Mouse (Mus musculus) testis, postnatal 14 days (tissue): ENCODE measurements at regions not wholly inside any gene's neighbourhood (a gene's known extent, or its start where the extent isn't known, plus 50 kb on each side); places are given as distances from the start of the nearest gene placed in this dataset.
A peak's percentile ranks its signal among the peaks of the same experiment; 100 is the strongest.

Experiments used
- DNase-seq: peaks from one replicate; pipeline ENCODE4 v3.0.0; 2021; ENCODE audit warnings: low spot score

DNA sequence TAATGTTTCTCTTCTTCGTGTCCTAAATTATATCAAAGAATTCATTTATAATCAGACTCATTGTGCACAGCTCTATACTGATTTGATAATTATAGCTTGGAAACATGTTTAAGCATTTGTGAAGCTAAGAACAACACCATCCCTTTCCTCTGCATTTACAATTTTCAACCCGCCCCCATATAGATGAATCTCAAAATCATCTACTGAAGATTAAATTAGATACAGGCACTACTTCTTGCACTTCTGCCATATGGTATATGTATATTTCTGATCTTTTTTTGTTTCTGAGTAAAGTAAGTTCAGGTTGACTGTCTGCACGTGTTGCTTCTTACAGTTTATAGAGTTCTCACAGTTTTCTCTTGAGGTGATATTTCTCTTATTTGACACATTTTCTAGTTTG, 583.1 kb upstream of the C030005K15Rik start:
- no peak for DNase-seq

DNA sequence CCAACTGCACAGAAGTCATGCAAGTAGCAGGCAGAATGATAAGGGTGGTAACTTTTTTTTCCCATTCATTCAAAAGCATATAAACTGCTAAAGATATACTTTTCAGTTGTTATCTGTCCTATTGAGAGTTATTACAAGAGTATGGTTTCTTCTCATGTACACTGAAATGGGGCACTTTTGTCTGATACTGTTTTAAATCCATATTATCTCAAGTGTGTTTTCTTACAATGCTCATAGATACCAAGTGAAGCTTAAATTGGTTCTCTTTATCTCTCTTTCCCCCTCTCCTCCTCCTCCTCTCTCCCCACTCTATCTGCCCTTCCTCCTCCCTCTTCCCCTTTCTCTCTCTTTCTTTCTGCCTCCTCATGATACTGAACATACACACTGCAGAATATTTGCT, 584.8 kb upstream of the C030005K15Rik start:
- no peak for DNase-seq

DNA sequence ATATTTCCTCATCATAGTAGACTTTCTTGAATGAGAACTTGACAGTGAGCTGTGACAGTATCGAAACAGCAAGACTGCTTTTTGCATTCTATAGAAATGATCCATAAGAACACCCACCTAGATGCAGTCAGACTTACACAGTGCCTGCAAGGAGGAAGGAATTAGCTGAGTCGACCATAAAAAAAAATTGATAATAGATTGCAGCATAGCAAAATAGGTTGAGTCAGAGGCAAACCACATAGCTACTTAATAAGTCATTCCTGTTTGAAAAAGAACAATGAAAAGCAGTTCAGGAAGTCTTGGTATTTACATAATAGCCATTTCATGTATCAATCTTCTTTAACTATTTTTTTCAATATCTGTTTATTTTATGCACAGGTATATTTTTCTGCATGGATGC, 591.9 kb upstream of the C030005K15Rik start:
- no peak for DNase-seq

DNA sequence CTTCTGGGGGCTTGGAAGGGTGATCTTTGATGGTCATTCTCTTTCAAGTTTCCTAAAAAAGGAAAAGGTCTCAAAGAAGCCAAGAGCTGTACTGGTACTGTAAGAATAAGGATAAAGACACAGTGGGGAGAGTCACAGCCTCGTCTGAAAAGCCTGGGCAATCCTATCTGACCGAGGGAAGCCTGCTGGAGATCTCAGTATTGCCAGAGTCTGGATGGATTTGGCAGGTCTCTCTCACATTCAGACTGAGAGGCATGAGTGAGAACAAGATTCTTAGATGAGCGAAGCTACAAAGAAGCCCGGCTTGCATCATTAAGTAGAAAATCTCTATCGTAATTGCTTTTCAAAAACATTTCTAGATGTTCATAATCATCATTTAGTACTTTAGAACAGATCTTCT, 590.4 kb upstream of the Atp2b1 start:
- no peak for DNase-seq

DNA sequence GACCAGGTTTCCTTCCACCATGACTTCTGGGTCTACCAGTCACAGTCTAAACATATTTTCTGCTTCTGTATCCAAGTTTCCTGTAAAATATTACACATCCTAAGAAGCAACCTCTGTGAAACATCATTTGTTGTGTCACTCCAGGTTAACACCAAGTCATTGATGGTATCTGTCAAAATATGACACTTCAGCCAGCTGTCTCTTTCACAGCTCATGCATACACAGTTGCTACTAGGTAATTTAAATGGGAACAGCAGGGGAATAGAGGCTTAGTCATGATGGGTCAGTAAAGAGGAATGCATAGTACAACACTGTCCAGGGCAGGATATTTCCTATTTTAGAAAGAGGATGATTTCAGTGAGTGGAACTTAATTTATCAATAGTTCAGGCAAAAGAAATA, 589.6 kb upstream of the Atp2b1 start:
- no peak for DNase-seq

DNA sequence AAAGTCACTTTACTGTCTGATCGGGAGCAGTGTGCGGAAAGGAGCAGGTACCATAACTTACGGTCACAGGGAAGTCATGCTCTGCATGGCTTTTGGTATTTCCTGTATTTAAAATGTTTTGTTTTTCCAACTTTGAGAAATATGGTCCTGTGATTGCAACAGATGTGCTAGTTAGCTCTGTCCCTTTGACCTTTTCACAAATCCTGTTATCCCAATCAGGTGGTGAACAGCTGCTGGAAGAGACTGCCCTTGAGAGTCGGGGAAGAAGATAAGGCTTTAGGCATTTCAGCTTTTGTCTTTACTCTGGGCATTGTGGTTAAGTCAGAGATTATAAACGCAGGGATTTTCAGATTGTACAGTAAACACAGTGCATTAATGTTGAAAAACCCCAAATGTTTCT, 588.5 kb upstream of the Atp2b1 start:
- DNase-seq = no peak

DNA sequence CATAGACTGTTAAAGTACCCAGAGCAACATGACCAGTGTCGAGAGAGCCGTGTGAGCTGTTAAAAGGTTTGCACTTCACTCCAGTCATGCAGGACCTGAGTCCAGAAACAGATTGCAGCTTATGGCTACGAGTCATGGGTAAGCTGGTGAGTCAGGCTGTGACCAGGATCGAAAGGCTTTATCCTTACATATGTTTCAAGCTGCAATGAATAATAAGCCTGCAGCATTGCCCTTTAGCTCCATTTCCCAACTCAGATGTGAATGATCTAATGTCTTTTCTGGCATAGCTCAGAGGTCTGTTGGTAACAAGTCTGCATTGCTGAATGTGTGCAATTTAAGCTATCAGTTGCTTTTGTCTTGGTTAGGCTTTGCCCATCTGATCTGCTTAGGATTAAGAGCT, 581.5 kb upstream of the Atp2b1 start:
- no peak for DNase-seq

DNA sequence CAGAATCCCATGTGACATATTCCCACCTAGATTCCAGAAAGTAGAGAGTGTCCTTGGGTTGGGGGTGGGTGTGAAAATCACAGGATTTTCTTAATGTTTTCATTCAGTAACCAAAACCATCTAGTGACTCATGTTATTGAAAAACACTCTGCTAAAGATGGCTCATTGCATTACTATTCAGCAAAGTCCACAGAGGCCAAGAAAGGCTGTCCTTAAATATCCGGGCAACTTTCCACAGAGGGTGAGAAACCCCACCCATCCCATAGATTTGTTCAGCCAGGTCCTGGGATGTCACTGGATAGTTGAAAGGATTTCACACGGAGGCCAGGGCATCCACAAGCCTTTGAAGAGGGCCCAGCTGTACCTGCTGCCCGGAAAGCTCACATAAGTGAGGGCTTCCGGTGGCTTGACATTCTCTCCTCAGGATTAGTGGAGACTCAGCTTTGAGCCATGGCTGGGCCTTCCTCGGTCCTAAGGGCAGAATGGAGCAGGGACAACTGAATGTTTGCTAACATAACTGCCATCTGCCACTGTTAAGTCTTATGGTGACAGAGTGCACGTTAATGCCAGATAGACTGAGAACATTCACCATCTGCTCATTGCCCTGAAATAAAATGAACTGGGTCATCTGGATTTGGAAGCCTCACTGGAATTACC, 580.7 kb upstream of the Atp2b1 start:
- DNase-seq = no peak

DNA sequence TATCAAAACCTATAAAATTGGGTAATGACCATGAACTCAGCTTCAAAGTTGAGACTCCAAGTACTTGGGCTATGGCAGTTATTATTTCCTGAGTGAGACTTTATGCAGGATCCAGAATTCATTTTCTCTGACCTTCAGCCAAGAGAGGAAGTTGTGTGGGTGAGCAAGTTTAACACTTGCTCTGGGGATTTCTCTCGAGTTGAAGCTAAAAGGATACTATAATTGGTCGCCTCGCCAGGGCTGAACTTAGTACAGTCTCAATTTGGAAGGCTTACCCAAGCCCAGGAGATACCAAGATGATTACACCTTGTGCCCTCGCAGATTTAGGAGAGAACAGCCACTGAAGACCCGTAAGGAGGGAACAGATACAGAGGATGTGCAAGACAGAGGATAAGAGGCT, 570.4 kb upstream of the Atp2b1 start:
- no peak for DNase-seq

DNA sequence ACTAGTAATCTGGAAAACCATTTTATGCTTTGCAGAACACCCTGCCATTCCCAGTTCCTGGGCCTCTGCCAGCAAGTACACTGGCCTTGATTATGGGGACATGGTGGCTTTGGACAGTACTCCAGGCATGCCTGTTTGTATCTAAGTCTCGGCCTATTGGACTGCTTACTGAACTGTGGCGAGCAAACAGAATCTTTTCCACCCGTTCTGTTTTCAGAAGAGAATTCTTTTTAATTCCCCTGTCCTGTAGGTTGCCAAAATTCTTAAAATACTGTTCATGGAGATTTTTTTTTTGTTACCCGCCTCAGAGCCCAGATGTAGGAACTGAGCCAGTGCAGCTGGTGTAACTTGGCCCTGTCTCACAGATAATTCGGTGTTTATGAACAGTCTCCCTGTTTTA, 564.7 kb upstream of the Atp2b1 start:
- DNase-seq = peak; percentile 81

DNA sequence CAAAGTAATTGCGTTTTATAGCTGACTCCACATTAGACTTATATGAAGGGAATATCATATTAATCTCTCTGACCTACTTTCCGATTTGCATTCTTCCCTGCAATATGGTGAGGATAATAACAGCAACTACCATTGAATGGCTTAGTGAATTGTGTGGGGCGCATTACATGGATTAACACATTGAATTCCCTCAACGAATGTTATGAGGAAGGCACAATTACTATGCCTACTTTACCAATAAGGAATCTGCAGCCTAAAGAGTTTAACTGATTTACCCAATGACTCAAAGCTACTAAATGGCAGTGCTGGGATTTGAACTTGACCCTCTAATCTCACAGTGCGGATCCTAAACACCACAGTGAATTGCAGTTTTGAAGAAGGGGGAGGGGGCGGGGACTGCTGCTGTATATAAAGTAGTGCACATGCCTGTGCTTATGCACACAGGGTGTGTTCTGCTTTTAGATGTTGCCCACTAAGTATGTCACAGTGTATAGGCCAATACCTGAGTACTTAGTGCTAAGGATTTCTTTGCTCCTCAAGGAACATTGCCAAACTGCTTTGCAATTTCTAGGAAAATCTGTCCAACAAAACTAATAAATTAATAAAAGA, 563.8 kb upstream of the Atp2b1 start:
- DNase-seq = no peak

DNA sequence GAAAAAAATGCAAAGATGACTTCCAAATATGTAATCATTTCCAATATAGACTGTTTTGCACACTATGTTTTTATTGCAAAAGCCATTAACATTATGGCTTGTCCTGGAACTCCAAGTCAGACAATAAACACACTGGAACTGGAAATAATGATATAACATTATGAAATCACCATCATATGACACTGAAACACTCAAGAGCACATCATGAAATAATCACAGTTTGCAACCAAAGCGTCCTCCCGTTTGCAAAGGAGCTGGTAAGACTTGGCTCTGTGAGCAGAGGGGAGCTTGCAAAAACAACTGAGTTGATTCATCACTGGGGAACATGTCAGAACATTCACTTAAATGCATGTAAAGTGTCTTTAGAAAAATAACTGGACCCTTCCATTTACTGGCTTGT, 562.1 kb upstream of the Atp2b1 start:
- no peak for DNase-seq

DNA sequence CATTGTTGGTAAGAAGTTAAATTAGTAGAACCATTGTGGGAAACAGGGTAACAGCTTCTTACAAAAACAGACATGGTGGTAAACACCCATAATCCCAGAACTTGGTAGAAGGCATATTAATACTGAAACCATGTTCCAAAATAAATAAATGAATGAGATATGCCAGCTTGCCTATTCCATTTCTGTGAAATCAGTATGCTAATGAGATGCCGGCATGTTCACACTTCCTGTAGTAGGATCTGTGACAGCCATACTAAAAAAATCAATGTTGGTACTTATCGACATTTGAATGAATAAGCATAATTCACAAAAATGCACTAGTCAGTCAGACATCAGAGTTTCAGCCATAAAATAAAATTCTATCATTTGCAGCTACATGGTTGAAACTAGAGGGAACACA, 559.7 kb upstream of the Atp2b1 start:
- no peak for DNase-seq

DNA sequence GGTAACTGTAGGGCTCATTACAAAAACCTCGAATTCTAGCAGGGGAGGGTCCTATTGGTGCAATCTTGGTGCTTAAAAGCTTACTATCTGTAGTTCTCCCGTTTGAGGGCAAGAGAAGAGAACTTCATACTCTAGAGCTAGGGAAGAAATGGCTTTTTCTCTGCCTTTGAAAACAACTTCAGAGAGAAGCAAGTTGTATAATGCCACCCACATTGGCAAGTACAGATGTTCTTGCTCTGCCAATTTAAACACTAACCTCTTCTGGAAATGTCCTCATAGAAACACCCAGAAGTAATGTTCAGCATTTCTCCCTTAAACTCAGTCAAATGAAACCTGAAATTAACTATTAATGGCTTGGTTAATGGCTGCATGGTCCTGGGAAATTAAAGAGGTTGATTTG, 549.6 kb upstream of the Atp2b1 start:
- DNase-seq = no peak

DNA sequence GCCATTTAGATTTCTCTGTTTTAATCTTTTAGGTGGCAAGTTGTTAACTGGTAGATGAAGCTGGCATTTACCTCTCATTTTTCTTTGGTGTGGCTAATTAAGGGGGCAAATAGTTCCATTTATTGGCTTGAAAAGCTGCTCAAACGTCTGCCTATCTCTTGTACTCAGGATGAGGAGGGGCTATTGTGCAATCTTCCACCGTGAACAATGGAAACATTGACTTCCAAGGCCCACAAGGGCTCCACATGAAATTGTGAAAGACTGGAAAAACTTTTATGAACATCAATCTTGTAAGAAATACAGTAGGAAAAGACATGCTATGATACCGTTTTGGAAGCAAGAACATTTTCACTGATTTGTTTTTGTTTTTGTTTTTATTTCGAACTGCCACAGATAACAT, 541.6 kb upstream of the Atp2b1 start:
- DNase-seq = no peak

DNA sequence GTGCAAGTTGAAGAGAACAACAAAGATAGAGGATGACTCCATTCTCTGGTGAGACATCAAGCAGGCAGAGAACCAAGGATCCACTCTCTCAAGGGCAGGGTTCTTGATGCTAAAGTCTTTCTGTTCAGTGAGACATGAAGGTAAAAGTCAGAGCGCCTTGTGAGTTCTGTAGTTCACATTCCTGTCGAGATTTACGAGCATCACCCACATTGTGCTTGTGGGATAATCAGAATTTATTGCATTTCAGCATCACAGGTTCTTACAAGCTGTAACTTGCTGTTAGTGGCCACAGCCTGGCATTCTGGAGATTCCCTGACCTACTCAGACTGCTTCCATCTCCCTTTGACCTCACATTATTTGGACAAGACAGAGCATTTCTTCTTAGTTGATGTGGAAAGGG, 540.9 kb upstream of the Atp2b1 start:
- no peak for DNase-seq

DNA sequence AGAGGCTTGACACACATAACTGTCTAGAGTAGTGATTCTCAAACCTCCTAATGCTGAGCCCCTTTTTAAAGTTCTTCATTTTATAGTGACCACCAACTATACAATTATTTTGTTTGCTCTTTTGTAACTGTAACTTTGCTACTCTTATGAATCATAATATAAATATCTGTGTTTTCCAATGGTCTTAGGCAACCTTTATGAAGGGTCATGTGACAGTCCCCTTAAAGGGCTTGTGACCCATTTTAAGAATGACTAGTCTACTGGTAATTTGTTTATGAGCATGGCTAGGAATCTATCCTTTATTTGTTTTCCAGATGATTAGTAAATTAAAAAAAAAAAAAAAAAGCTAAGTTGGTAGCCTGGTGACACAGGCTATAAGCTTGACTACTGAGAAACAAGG, 539.5 kb upstream of the Atp2b1 start:
- DNase-seq = no peak

DNA sequence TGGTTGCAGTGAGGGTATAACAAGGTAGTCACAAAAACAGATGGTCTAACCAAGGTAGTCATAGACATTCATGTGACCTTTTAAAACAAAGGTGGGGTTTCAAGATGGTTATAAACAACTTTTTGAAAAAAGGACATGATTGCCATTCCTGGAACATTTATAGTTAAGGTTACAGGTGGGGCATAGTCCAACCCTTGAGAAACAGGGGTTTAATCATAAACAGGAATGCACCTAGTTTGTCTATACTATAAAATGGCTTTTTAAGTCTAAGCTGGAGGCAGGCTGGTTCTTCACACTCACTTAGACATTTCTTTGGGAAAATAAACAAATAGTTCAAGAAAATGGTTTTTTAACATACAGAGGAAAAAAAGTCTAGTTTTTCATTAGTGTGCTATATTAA, 525.7 kb upstream of the Atp2b1 start:
- DNase-seq = no peak

DNA sequence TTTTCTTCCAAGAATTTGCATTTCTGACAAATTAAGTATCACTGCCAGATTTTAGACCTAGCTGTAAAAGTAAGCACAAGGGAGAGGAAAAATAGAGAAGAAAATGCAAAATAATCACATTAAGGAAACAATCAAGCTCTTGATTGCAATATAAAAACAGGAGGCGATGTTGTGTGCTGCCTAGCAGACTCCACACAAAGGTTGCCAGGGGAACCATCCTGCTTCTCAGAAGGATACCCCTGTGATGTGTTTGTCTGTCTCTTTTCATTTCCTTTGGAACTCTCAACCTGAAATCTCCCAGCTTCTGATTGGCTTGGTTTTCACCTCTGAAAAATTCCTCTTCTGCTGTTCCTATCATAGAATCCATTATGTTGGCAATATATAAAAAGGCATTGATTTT, 514.3 kb upstream of the Atp2b1 start:
- DNase-seq = no peak

DNA sequence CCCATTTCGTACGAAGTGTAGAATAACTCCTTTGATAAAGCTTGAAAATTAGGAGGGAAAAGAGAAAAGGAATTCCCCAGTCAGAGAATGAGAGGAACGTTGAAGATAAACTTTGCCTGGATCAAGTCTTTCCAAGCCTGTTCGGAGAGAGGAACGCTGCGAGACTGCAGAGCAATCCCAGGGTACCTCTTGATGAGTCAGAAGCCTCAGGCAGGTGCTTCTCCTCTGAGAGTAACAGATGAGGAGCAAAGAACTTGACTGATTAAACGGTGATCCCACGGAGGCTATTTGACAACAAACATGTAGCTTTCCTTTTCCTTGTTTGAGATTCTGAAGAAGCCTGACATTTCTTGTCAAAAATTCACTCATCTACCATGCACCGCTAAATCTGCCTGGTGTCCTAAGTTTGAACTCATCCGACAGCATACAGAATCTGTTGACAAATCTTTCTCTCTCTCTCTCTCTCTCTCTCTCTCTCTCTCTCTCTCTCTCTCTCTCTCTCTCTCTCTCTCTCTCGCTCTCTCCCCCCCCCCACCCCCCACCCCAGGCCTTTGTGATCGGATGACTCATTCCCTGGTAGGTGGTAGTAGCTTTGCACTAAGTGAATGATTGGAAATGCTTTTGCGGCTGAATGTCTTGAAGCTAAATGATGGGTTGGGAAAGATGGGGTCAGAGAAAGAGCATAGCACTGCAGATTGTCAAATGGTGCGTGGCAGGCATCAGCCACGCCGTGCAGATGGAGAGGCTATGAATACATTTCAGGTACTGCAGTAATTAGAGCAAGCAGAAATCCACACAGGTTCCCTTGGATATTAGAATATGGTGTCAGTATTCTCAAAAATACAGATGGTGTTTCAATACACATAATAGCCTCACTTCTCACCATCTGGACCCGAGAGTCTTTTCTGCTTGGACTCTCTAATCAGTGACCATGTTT, 496.1 kb upstream of the Atp2b1 start:
- no peak for DNase-seq

DNA sequence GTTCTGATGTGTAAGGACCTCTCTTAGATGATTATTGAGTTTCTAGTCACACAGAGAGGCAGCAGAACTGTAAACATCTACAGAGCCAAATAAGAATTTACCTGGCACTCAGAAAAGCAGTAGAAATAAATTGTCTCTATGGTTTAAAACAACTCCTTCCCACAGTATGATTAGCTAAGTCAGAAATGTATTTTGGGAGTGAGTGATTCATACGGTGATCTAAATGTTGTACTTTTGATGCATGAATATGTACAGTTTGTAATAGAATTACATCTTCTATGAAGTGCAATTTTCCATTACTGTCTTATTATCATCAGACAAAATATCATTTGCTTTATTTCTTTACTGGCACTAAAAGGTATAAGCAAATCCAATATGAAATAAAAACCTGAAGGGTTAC, 489.8 kb upstream of the Atp2b1 start:
- DNase-seq = no peak

DNA sequence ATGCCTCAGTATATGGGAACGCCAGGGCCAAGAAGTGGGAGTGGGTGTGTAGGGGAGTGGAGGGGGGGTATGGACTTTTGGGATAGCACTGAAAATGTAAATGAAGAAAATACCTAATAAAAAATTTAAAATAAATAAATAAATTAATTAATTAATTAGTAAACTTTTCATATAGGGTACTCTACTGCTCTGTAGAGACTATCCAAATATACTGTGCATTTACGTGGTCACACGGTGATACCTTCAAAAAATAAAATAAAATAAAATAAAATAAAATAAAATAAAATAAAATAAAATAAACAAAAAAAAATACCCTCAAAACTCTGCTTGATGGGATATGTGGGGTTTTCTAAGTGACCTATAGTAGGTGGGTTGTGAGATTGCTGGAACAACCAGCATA, 479.2 kb upstream of the Atp2b1 start:
- no peak for DNase-seq

DNA sequence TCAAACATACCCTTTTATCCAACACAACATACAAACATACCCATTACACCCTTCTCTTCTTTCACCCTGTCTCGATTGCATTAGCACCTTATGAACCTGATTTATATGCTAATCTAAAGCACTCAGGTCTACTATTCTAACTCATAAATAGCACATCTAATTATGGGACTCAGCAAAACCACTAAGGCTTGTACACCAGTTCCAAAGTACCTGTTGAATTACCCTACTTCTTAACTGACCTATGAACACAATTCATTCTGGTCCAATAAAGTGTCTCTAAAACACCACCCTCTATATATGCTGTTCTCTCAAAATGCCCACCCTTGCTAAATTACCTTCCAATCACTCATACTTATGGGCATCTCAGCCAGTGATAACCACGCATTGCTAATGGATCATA, 452.7 kb upstream of the Atp2b1 start:
- DNase-seq = no peak
